Mouse (Mus musculus): ENCODE data around the gene Jakmip3. TPM values are rescaled to one million over a fixed set of nuclear protein-coding genes. Genes with fewer than 3 reads are reported as not detected.

Jakmip3 gene
- total RNA-seq, 1 experiment: 0.09 TPM

DNA sequence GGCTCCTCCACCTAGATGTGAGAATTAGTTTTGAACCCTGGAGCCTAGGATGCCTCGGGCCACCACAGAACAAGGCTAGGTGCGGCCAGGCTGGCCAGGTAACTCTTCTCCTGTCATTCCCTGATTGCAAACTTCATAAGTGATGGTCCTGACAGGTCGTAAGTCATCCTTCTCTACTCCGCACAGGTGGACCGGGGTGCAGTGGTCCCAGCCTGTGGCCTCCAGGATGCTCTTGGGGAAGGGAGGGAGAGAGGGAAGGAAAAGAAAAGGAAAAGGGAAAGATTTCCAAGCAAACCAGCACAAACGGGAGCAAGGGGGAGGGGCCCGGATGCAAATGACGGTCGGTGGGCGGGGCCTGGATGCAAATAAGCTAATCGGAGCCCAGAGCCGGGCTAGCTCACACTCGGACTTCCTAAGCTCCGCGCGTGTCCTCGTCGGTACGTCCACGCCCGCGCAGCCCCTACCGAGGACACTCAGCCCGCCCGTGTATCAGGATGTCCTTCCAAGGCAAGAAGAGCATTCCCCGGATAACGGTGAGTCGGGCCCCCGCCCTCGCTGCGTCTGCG is 145.2 kb downstream of the Jakmip3 start, which contains the start of gene Dpysl4:
TSS of gene Dpysl4 (plus strand) at position 373 of the 566 bp plus-strand sequence.
- H3K4me1 ChIP-seq (ENCODE audit: control insufficient read depth in 2 of 2, insufficient read depth in 2 of 2, low read length in 2 of 2, poor library complexity in 1 of 2): peaks cover 0 to 9% of the 10 kb centered on the region in 2 experiments; a peak in 1 of 4 replicates
- in situ Hi-C loops (cut with MboI; ENCODE audit: low sequenced_read_pairs in 2 of 2, unreplicated experiment in 2 of 2): loop anchor here in 1 of 2 experiments (25.0 kb wide), 1 partner anchor 377 kb away; no protein-coding TSS in a partner anchor
- no peak for TF ChIP-seq ZC3H11A (IDR thresholded peaks at IDR 0.05; ENCODE audit: borderline replicate concordance, low read depth, low read length)
- no peak for TF ChIP-seq CHD2 (IDR thresholded peaks at IDR 0.05; ENCODE audit: low read depth, low read length)
- TF ChIP-seq ZNF384 (IDR thresholded peaks at IDR 0.05; ENCODE audit: low read depth, low read length): no peak
- H3K9ac ChIP-seq (ENCODE audit: insufficient read depth, low read depth, low read length, poor library complexity, severe bottlenecking): peak within 1 kb of the TSS; percentile 56
- DNase-seq (ENCODE audit: low read depth, low spot score): peak; percentile 62
- no peak within 1 kb of the TSS for H3K27ac ChIP-seq (ENCODE audit: insufficient read depth, low read depth, low read length, poor library complexity, severe bottlenecking)
- H3K4me3 ChIP-seq (ENCODE audit: insufficient read depth in 1 of 2, low read depth in 1 of 2, low read length in 2 of 2, poor library complexity in 1 of 2, severe bottlenecking in 1 of 2): peak within 1 kb of the TSS; percentile 75 to 77
- H3K36me3 ChIP-seq (ENCODE audit: control insufficient read depth, insufficient read depth, low read length, poor library complexity, severe bottlenecking): no peaks in the 10 kb centered on the region
- no peaks in the 10 kb centered on the region for H3K9me3 ChIP-seq (ENCODE audit: control insufficient read depth, insufficient read depth, low read depth, low read length)

DNA sequence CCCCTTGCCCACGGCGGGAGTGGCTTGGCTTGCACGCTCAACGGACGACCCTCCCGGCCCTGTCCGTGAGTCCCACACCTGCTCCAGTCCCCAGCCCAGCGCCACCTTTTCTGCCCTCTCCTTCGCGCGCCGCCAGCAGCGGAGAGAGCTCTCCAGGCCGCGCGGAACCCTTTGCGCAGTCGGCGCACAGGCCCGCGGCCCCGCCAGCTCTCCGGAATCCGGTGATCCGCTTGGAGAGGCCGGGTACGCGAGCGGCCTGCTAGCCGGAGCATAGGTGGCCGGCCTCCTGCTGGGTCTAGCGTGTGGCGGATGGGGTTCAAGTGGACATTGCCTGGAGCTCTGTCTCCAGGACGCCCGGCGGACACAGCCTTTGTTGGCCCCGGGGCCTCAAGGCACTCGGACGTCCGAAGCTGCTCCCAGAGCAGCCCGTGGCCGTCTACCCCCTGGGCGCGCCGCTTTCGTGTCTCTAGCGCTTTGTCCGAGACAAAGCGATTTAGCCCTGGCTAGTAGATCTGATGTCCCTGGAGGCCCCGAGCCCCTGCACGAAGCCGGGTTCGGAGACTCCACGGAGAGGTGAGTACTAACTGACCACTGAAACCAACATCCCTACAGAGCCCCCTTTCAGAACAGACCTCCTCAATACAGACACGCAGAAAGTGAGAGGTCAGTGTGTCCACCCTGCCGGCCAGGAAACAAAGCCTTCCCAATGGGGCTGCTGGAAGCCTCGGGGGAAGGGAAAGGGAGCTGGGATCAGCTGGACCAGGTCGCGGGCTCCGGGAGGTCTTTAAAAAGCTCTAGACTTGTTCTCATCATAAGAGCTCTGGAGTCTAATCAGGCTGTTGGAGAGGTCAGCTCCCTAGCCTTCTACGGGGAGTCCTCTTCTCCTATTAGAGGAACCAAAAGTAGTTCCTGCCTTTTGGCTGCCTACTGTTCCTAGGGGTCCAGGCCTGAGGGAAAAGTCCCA is 145.9 kb downstream of the Jakmip3 start:
- no peak for TF ChIP-seq CHD2 (IDR thresholded peaks at IDR 0.05; ENCODE audit: low read depth, low read length)
- no peak for TF ChIP-seq ZNF384 (IDR thresholded peaks at IDR 0.05; ENCODE audit: low read depth, low read length)
- TF ChIP-seq HCFC1 (IDR thresholded peaks at IDR 0.05; ENCODE audit: borderline replicate concordance, insufficient read depth, low read length): no peak
- no peak for TF ChIP-seq ZC3H11A (IDR thresholded peaks at IDR 0.05; ENCODE audit: borderline replicate concordance, low read depth, low read length)
- no peak for TF ChIP-seq MAFK (IDR thresholded peaks at IDR 0.05; ENCODE audit: insufficient read depth, low read depth, low read length)
- DNase-seq (ENCODE audit: low read depth, low spot score): no peak
- peaks cover 0 to 9% of the 10 kb centered on the region in 2 experiments; a peak in 1 of 4 replicates for H3K4me1 ChIP-seq (ENCODE audit: control insufficient read depth in 2 of 2, insufficient read depth in 2 of 2, low read length in 2 of 2, poor library complexity in 1 of 2)
- in situ Hi-C loops (cut with MboI; ENCODE audit: low sequenced_read_pairs in 2 of 2, unreplicated experiment in 2 of 2): loop anchor here in 1 of 2 experiments (25.0 kb wide), 1 partner anchor 376 kb away; no protein-coding TSS in a partner anchor
- no peaks in the 10 kb centered on the region for H3K9me3 ChIP-seq (ENCODE audit: control insufficient read depth, insufficient read depth, low read depth, low read length)
- no peak overlapping the region for H3K27ac ChIP-seq (ENCODE audit: insufficient read depth, low read depth, low read length, poor library complexity, severe bottlenecking)
- peak overlapping the region; percentile 56 for H3K9ac ChIP-seq (ENCODE audit: insufficient read depth, low read depth, low read length, poor library complexity, severe bottlenecking)
- peak overlapping the region; percentile 75 to 77 for H3K4me3 ChIP-seq (ENCODE audit: insufficient read depth in 1 of 2, low read depth in 1 of 2, low read length in 2 of 2, poor library complexity in 1 of 2, severe bottlenecking in 1 of 2)
- H3K36me3 ChIP-seq (ENCODE audit: control insufficient read depth, insufficient read depth, low read length, poor library complexity, severe bottlenecking): no peaks in the 10 kb centered on the region

- TF ChIP-seq CHD2 (IDR thresholded peaks at IDR 0.05; ENCODE audit: low read depth, low read length): no peak
- TF ChIP-seq MAFK (IDR thresholded peaks at IDR 0.05; ENCODE audit: insufficient read depth, low read depth, low read length): no peak
- TF ChIP-seq HCFC1 (IDR thresholded peaks at IDR 0.05; ENCODE audit: borderline replicate concordance, insufficient read depth, low read length): no peak
- TF ChIP-seq ZNF384 (IDR thresholded peaks at IDR 0.05; ENCODE audit: low read depth, low read length): no peak
- TF ChIP-seq ZC3H11A (IDR thresholded peaks at IDR 0.05; ENCODE audit: borderline replicate concordance, low read depth, low read length): no peak
- Histone ChIP-seq H3K9me3 (ENCODE audit: control insufficient read depth, insufficient read depth, low read depth, low read length) (no peaks in the 10 kb centered on the region), H3K27ac (ENCODE audit: insufficient read depth, low read depth, low read length, poor library complexity, severe bottlenecking) (no peak overlapping the region), H3K4me3 (ENCODE audit: insufficient read depth in 1 of 2, low read depth in 1 of 2, low read length in 2 of 2, poor library complexity in 1 of 2, severe bottlenecking in 1 of 2) (no peak overlapping the region), H3K9ac (ENCODE audit: insufficient read depth, low read depth, low read length, poor library complexity, severe bottlenecking) (no peak overlapping the region), H3K36me3 (ENCODE audit: control insufficient read depth, insufficient read depth, low read length, poor library complexity, severe bottlenecking) (no peaks in the 10 kb centered on the region), H3K4me1 (ENCODE audit: control insufficient read depth in 2 of 2, insufficient read depth in 2 of 2, low read length in 2 of 2, poor library complexity in 1 of 2) (peaks cover 0 to 9% of the 10 kb centered on the region in 2 experiments; a peak in 1 of 4 replicates)
- DNase-seq (ENCODE audit: low read depth, low spot score): no peak
- in situ Hi-C loops (cut with MboI; ENCODE audit: low sequenced_read_pairs in 2 of 2, unreplicated experiment in 2 of 2): loop anchor here in 1 of 2 experiments (25.0 kb wide), 1 partner anchor 374 kb away; no protein-coding TSS in a partner anchor
Measured at GRCm38 (mm10) chr7:139087801-139088200, 147.3 kb downstream of the Jakmip3 start.

DNA sequence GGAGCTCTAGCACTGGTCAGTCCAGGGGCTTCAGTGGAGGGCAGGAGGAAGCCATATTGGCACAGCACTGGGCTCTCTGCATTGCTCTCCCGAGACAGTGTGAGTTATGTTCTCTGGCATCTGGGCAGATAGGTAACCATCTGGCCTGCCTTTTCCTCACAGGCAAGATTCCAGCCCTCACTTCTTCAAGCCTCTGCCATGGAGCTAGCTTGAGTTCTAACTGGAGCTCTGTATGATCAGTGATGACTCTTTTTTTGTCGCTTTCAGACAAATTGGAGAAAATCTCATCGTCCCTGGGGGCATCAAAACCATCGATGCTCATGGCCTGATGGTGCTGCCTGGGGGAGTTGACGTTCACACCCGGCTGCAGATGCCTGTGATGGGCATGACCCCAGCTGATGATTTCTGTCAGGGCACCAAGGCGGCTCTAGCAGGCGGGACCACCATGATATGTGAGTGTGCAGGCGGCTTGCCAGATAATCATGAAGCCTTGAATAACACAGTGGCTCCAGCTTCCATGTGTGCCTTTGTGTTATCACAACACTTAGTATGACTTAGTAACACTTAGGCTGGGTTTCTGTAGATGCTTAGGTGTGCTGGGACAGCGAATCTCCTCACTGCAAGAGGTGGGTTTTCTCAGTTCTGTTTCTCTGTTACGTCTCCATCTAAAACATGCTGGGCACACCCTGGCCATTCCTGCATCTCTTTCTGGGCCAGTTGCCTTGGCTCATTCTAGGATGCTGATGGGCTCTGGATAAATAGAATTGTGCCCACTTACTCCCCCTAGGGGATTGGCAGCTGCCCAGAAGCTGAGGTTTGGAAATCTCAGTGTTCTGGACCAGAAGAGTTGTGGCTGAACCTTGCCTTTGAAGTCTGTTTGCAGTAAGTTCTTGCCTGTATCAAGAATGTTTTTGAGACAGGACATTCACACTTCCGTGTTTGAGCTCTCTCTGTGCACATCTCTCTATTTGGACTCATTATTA is 149.7 kb downstream of the Jakmip3 start:
- Histone ChIP-seq H3K36me3 (ENCODE audit: control insufficient read depth, insufficient read depth, low read length, poor library complexity, severe bottlenecking) (no peaks in the 10 kb centered on the region), H3K4me1 (ENCODE audit: control insufficient read depth in 2 of 2, insufficient read depth in 2 of 2, low read length in 2 of 2, poor library complexity in 1 of 2) (peaks cover 0 to 4% of the 10 kb centered on the region in 2 experiments; a peak in 1 of 4 replicates), H3K27ac (ENCODE audit: insufficient read depth, low read depth, low read length, poor library complexity, severe bottlenecking) (no peak overlapping the region), H3K4me3 (ENCODE audit: insufficient read depth in 1 of 2, low read depth in 1 of 2, low read length in 2 of 2, poor library complexity in 1 of 2, severe bottlenecking in 1 of 2) (no peak overlapping the region), H3K9ac (ENCODE audit: insufficient read depth, low read depth, low read length, poor library complexity, severe bottlenecking) (no peak overlapping the region), H3K9me3 (ENCODE audit: control insufficient read depth, insufficient read depth, low read depth, low read length) (no peaks in the 10 kb centered on the region)
- DNase-seq (ENCODE audit: low read depth, low spot score): no peak
- in situ Hi-C loops (cut with MboI; ENCODE audit: low sequenced_read_pairs in 2 of 2, unreplicated experiment in 2 of 2): loop anchor here in 1 of 2 experiments (25.0 kb wide), 1 partner anchor 372 kb away; no protein-coding TSS in a partner anchor
- TF ChIP-seq CHD2 (IDR thresholded peaks at IDR 0.05; ENCODE audit: low read depth, low read length): no peak
- no peak for TF ChIP-seq HCFC1 (IDR thresholded peaks at IDR 0.05; ENCODE audit: borderline replicate concordance, insufficient read depth, low read length)
- TF ChIP-seq ZC3H11A (IDR thresholded peaks at IDR 0.05; ENCODE audit: borderline replicate concordance, low read depth, low read length): no peak
- no peak for TF ChIP-seq MAFK (IDR thresholded peaks at IDR 0.05; ENCODE audit: insufficient read depth, low read depth, low read length)
- TF ChIP-seq ZNF384 (IDR thresholded peaks at IDR 0.05; ENCODE audit: low read depth, low read length): no peak
